Mouse (Mus musculus) E14TG2a.4 (cell line): Measurements from ENCODE around the gene Poc1b.

Experiments
- CTCF ChIP-seq: conservative IDR thresholded peaks from 2 replicates; pipeline ENCODE4 v1.5.1; 2014; ENCODE audit warnings: low read length
- NANOG ChIP-seq: IDR thresholded peaks from 2 replicates; pipeline ENCODE4 v1.6.1; 2014; ENCODE audit warnings: borderline replicate concordance, low read length, mixed read lengths
- POU5F1 ChIP-seq: IDR thresholded peaks from 2 replicates; pipeline ENCODE4 v1.6.1; 2014; ENCODE audit warnings: low read length, borderline replicate concordance

DNA sequence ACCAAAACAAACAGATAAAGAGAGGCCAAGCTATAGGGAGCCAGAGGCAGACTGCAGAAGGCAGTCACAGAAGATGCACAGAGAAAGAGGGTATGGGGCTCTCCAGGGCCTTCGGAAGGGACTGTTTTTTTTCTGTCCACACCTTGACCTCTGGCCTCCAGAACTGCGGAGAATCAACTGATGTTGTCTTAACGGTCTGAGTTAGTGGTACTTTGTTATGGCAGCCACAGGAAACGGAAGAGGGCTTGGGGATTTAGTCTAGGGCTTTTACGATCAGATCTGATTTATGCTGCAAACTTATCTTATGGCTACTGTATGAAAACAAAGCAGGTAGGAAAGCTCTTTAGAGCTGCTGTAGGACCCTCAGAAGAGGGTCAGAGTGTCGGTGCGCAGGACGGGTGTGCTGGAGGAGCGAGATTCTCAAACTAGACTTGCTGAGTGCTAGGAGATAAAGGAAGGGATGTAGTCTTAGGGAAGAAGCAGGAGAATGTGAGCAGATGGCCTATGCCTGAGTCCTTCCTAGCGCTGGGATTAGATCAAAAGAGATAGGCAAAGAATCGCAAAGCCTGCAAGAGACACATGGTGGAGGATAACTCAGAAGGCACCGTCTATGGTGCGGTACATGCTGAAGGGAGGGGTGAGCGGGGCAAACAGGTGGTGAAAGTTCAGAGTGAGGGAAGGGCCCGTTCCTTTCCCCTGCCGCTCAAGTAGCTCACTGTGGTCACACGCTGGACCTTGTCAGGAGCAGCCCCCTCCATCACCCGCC, 8.8 kb downstream of the Poc1b start:
- TF ChIP-seq CTCF (no peak), POU5F1 (no peak), NANOG (no peak)
